Mouse (Mus musculus): Measurements from ENCODE around the gene Adamts14. TPM values are rescaled to one million over a fixed set of nuclear protein-coding genes. Genes with fewer than 3 reads are reported as not detected.

Gene Adamts14
- polyA plus RNA-seq, 1 experiment from 2014 or later: 0.64 TPM

GRCm38 (mm10) chr10:61249951-61250350 is 23.3 kb downstream of the Adamts14 start:
- no peaks in the 10 kb centered on the region; the same call in 1 of the 2 replicates for H3K9me3 ChIP-seq (replicated peaks; ENCODE audit: control insufficient read depth, low read length)
- no peaks in the 10 kb centered on the region for H3K4me1 ChIP-seq (ENCODE audit: control insufficient read depth, insufficient read depth, low read length)
- no peaks in the 10 kb centered on the region for H3K27me3 ChIP-seq (ENCODE audit: control insufficient read depth, insufficient read depth, low read length)
- no peak overlapping the region for H3K4me2 ChIP-seq
- H3K36me3 ChIP-seq (ENCODE audit: control insufficient read depth, insufficient read depth, low read length): 0 out of 2 replicates have a peak, but pooled peaks cover 2% of the 10 kb centered on the region
- ATAC-seq (replicated peaks; ENCODE audit: insufficient number of reproducible peaks, low FRiP score, low TSS enrichment): no peak
- 75% methylated on average over 2 of the region's 2 CpGs for WGBS (ENCODE audit: insufficient replicate concordance)
- H3K4me3 ChIP-seq (ENCODE audit: low read depth, low read length): no peak overlapping the region
- H3K27ac ChIP-seq (ENCODE audit: low read depth, low read length): no peak overlapping the region
- H3K9ac ChIP-seq (ENCODE audit: low read depth, low read length): no peak overlapping the region

- Histone ChIP-seq H3K27ac (ENCODE audit: low read depth, low read length) (no peak overlapping the region), H3K9me3 (replicated peaks; ENCODE audit: control insufficient read depth, low read length) (no peaks in the 10 kb centered on the region; the same call in 1 of the 2 replicates), H3K36me3 (ENCODE audit: control insufficient read depth, insufficient read depth, low read length) (0 out of 2 replicates have a peak, but pooled peaks cover 2% of the 10 kb centered on the region), H3K4me3 (ENCODE audit: low read depth, low read length) (no peak overlapping the region), H3K27me3 (ENCODE audit: control insufficient read depth, insufficient read depth, low read length) (no peaks in the 10 kb centered on the region), H3K9ac (ENCODE audit: low read depth, low read length) (no peak overlapping the region), H3K4me2 (no peak overlapping the region), H3K4me1 (ENCODE audit: control insufficient read depth, insufficient read depth, low read length) (no peaks in the 10 kb centered on the region)
- ATAC-seq (replicated peaks; ENCODE audit: insufficient number of reproducible peaks, low FRiP score, low TSS enrichment): no peak
- WGBS (ENCODE audit: insufficient replicate concordance): 70% methylated on average over 13 of the region's 13 CpGs
These were observed 24.6 kb downstream of the Adamts14 start for GRCm38 (mm10) chr10:61248596-61249114.

- no peak for ATAC-seq (replicated peaks; ENCODE audit: insufficient number of reproducible peaks, low FRiP score, low TSS enrichment)
- no peak overlapping the region for H3K4me3 ChIP-seq (ENCODE audit: low read depth, low read length)
- no peak overlapping the region for H3K9ac ChIP-seq (ENCODE audit: low read depth, low read length)
- no peaks in the 10 kb centered on the region for H3K9me3 ChIP-seq (replicated peaks; ENCODE audit: control insufficient read depth, low read length)
- no peaks in the 10 kb centered on the region for H3K27me3 ChIP-seq (ENCODE audit: control insufficient read depth, insufficient read depth, low read length)
- WGBS (ENCODE audit: insufficient replicate concordance): 84% methylated on average over 6 of the region's 6 CpGs
- no peak overlapping the region for H3K4me2 ChIP-seq
- peaks cover under 1% of the 10 kb centered on the region; the same call in 1 of the 2 replicates for H3K4me1 ChIP-seq (ENCODE audit: control insufficient read depth, insufficient read depth, low read length)
- H3K27ac ChIP-seq (ENCODE audit: low read depth, low read length): no peak overlapping the region
- no peaks in the 10 kb centered on the region for H3K36me3 ChIP-seq (ENCODE audit: control insufficient read depth, insufficient read depth, low read length)
These were observed 26.9 kb downstream of the Adamts14 start for GRCm38 (mm10) chr10:61246288-61246687.

GRCm38 (mm10) chr10:61241961-61242421 is 31.2 kb downstream of the Adamts14 start:
- no peak overlapping the region for H3K9ac ChIP-seq (ENCODE audit: low read depth, low read length)
- peaks cover 10% of the 10 kb centered on the region for H3K4me1 ChIP-seq (ENCODE audit: control insufficient read depth, insufficient read depth, low read length)
- no peak overlapping the region for H3K4me2 ChIP-seq
- no peaks in the 10 kb centered on the region for H3K9me3 ChIP-seq (replicated peaks; ENCODE audit: control insufficient read depth, low read length)
- H3K36me3 ChIP-seq (ENCODE audit: control insufficient read depth, insufficient read depth, low read length): no peaks in the 10 kb centered on the region
- H3K4me3 ChIP-seq (ENCODE audit: low read depth, low read length): no peak overlapping the region
- H3K27me3 ChIP-seq (ENCODE audit: control insufficient read depth, insufficient read depth, low read length): no peaks in the 10 kb centered on the region
- WGBS (ENCODE audit: insufficient replicate concordance): 50% methylated on average over 4 of the region's 4 CpGs
- ATAC-seq (replicated peaks; ENCODE audit: insufficient number of reproducible peaks, low FRiP score, low TSS enrichment): no peak
- no peak overlapping the region for H3K27ac ChIP-seq (ENCODE audit: low read depth, low read length)

GRCm38 (mm10) chr10:61240108-61240920 is 32.9 kb downstream of the Adamts14 start:
- no peaks in the 10 kb centered on the region for H3K36me3 ChIP-seq (ENCODE audit: control insufficient read depth, insufficient read depth, low read length)
- ATAC-seq (replicated peaks; ENCODE audit: insufficient number of reproducible peaks, low FRiP score, low TSS enrichment): no peak
- no peak overlapping the region for H3K4me2 ChIP-seq
- peaks cover 10% of the 10 kb centered on the region for H3K4me1 ChIP-seq (ENCODE audit: control insufficient read depth, insufficient read depth, low read length)
- no peaks in the 10 kb centered on the region for H3K27me3 ChIP-seq (ENCODE audit: control insufficient read depth, insufficient read depth, low read length)
- 55% methylated on average over 14 of the region's 14 CpGs for WGBS (ENCODE audit: insufficient replicate concordance)
- no peak overlapping the region for H3K9ac ChIP-seq (ENCODE audit: low read depth, low read length)
- no peaks in the 10 kb centered on the region for H3K9me3 ChIP-seq (replicated peaks; ENCODE audit: control insufficient read depth, low read length)
- no peak overlapping the region for H3K4me3 ChIP-seq (ENCODE audit: low read depth, low read length)
- H3K27ac ChIP-seq (ENCODE audit: low read depth, low read length): no peak overlapping the region

GRCm38 (mm10) chr10:61237391-61237785 is 35.9 kb downstream of the Adamts14 start:
- no peaks in the 10 kb centered on the region for H3K27me3 ChIP-seq (ENCODE audit: control insufficient read depth, insufficient read depth, low read length)
- 76% methylated on average over 6 of the region's 6 CpGs for WGBS (ENCODE audit: insufficient replicate concordance)
- no peak overlapping the region for H3K4me2 ChIP-seq
- H3K27ac ChIP-seq (ENCODE audit: low read depth, low read length): no peak overlapping the region
- H3K9me3 ChIP-seq (replicated peaks; ENCODE audit: control insufficient read depth, low read length): no peaks in the 10 kb centered on the region
- H3K4me3 ChIP-seq (ENCODE audit: low read depth, low read length): no peak overlapping the region
- no peaks in the 10 kb centered on the region for H3K36me3 ChIP-seq (ENCODE audit: control insufficient read depth, insufficient read depth, low read length)
- no peak for ATAC-seq (replicated peaks; ENCODE audit: insufficient number of reproducible peaks, low FRiP score, low TSS enrichment)
- peaks cover 10% of the 10 kb centered on the region for H3K4me1 ChIP-seq (ENCODE audit: control insufficient read depth, insufficient read depth, low read length)
- H3K9ac ChIP-seq (ENCODE audit: low read depth, low read length): no peak overlapping the region

GRCm38 (mm10) chr10:61236683-61237390 is 36.4 kb downstream of the Adamts14 start:
- Histone ChIP-seq H3K27me3 (ENCODE audit: control insufficient read depth, insufficient read depth, low read length) (no peaks in the 10 kb centered on the region), H3K9me3 (replicated peaks; ENCODE audit: control insufficient read depth, low read length) (no peaks in the 10 kb centered on the region), H3K4me1 (ENCODE audit: control insufficient read depth, insufficient read depth, low read length) (peaks cover 10% of the 10 kb centered on the region), H3K36me3 (ENCODE audit: control insufficient read depth, insufficient read depth, low read length) (no peaks in the 10 kb centered on the region), H3K27ac (ENCODE audit: low read depth, low read length) (no peak overlapping the region), H3K4me2 (no peak overlapping the region), H3K4me3 (ENCODE audit: low read depth, low read length) (no peak overlapping the region), H3K9ac (ENCODE audit: low read depth, low read length) (no peak overlapping the region)
- WGBS (ENCODE audit: insufficient replicate concordance): 57% methylated on average over 4 of the region's 4 CpGs
- ATAC-seq (replicated peaks; ENCODE audit: insufficient number of reproducible peaks, low FRiP score, low TSS enrichment): no peak

GRCm38 (mm10) chr10:61235677-61236267 is 37.5 kb downstream of the Adamts14 start:
- H3K4me3 ChIP-seq (ENCODE audit: low read depth, low read length): no peak overlapping the region
- no peaks in the 10 kb centered on the region for H3K27me3 ChIP-seq (ENCODE audit: control insufficient read depth, insufficient read depth, low read length)
- ATAC-seq (replicated peaks; ENCODE audit: insufficient number of reproducible peaks, low FRiP score, low TSS enrichment): 0 out of 2 replicates have a peak, but pooled peaks have one; percentile 31
- 80% methylated on average over 6 of the region's 6 CpGs for WGBS (ENCODE audit: insufficient replicate concordance)
- H3K36me3 ChIP-seq (ENCODE audit: control insufficient read depth, insufficient read depth, low read length): no peaks in the 10 kb centered on the region
- no peak overlapping the region for H3K9ac ChIP-seq (ENCODE audit: low read depth, low read length)
- H3K4me1 ChIP-seq (ENCODE audit: control insufficient read depth, insufficient read depth, low read length): peaks cover 7% of the 10 kb centered on the region
- H3K9me3 ChIP-seq (replicated peaks; ENCODE audit: control insufficient read depth, low read length): no peaks in the 10 kb centered on the region
- H3K4me2 ChIP-seq: no peak overlapping the region
- H3K27ac ChIP-seq (ENCODE audit: low read depth, low read length): no peak overlapping the region
